In the genomic region with DNA sequence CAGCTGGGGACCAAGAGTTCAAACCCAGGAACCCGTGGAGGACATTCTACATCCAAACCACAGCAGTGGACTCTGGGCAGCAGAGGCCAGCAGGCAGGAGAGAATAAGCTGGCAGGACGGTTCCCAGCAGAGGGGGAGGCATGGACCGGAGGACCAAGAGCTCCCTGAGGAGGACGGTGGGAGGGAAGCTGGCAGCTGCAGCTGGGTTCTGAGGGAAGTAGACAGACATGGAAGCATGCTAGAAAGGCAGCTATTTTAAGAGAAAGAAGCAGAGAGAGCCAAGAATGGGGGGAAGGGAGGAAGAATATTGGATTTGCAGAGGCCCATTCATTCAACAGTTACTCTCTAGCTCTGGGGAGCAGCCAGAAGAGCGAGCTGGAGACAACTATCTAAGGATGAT, we compare ENCODE assay signal across 8 mouse cellular contexts. TPM values are rescaled to one million over a fixed set of nuclear protein-coding genes. Genes with fewer than 3 reads are reported as not detected.
DNase-seq lines count a peak whose midpoint lies in the region; ATAC-seq lines count a peak whose summit lies in the region.

No protein-coding gene starts in this region.

- peak overlapping the region; percentile 15; the same call in 1 of the 2 replicates for H3K27ac ChIP-seq in forebrain, embryonic 13.5 days
- no peak overlapping the region for H3K27ac ChIP-seq in forebrain, embryonic 10.5 days
- 0 out of 2 replicates have a peak overlapping the region, but pooled peaks have one; percentile 13 for H3K27ac ChIP-seq in neural tube, embryonic 13.5 days (replicated peaks)
- no peak overlapping the region; the same call in 1 of the 2 replicates for H3K27ac ChIP-seq in neural tube, embryonic 15.5 days (replicated peaks)

- DNase-seq in forebrain, embryonic 10.5 days (ENCODE audit: extremely low spot score, low spot score): no peak
- DNase-seq in left cerebral cortex, adult 18-20 months (ENCODE audit: low spot score in 2 of 2): peak; percentile 44 to 58
- peak; percentile 15 for DNase-seq in testis, postnatal 14 days (ENCODE audit: low spot score)
- DNase-seq in thymus, postnatal 10 days (ENCODE audit: low spot score in 2 of 2): no peak
- DNase-seq in adrenal gland, adult 2 months: no peak

- peaks cover 19% of the 10 kb centered on the region for H3K27me3 ChIP-seq in forebrain, embryonic 13.5 days
- peaks cover 31% of the 10 kb centered on the region for H3K27me3 ChIP-seq in forebrain, embryonic 10.5 days (ENCODE audit: poor library complexity, severe bottlenecking)
- H3K27me3 ChIP-seq in neural tube, embryonic 13.5 days: peaks cover 1% of the 10 kb centered on the region; the same call in 1 of the 2 replicates
- no peaks in the 10 kb centered on the region for H3K27me3 ChIP-seq in neural tube, embryonic 15.5 days (replicated peaks)

- WGBS in forebrain, embryonic 13.5 days: 49% methylated on average over 5 of the region's 5 CpGs
- whole genome bisulfite sequencing in forebrain, embryonic 10.5 days: 83% methylated on average over 5 of the region's 5 CpGs
- 54% methylated on average over 5 of the region's 5 CpGs for WGBS in neural tube, embryonic 13.5 days
- WGBS in neural tube, embryonic 15.5 days: 41% methylated on average over 5 of the region's 5 CpGs

- peaks cover 37% of the 10 kb centered on the region for H3K4me1 ChIP-seq in forebrain, embryonic 13.5 days
- H3K4me1 ChIP-seq in forebrain, embryonic 10.5 days: peaks cover 32% of the 10 kb centered on the region
- H3K4me1 ChIP-seq in neural tube, embryonic 13.5 days (replicated peaks): peaks cover 43% of the 10 kb centered on the region
- peaks cover 35% of the 10 kb centered on the region for H3K4me1 ChIP-seq in neural tube, embryonic 15.5 days

- no peaks in the 10 kb centered on the region for H3K9me3 ChIP-seq in forebrain, embryonic 13.5 days (replicated peaks)
- H3K9me3 ChIP-seq in forebrain, embryonic 10.5 days: no peaks in the 10 kb centered on the region
- no peaks in the 10 kb centered on the region for H3K9me3 ChIP-seq in neural tube, embryonic 13.5 days
- H3K9me3 ChIP-seq in neural tube, embryonic 15.5 days (replicated peaks): no peaks in the 10 kb centered on the region

- no peak overlapping the region for H3K4me2 ChIP-seq in forebrain, embryonic 13.5 days
- no peak overlapping the region for H3K4me2 ChIP-seq in neural tube, embryonic 13.5 days
- no peak overlapping the region for H3K4me2 ChIP-seq in neural tube, embryonic 15.5 days

- H3K4me3 ChIP-seq in forebrain, embryonic 13.5 days: no peak overlapping the region
- H3K4me3 ChIP-seq in forebrain, embryonic 10.5 days: no peak overlapping the region
- H3K4me3 ChIP-seq in neural tube, embryonic 13.5 days: no peak overlapping the region
- no peak overlapping the region for H3K4me3 ChIP-seq in neural tube, embryonic 15.5 days (replicated peaks)

- H3K36me3 ChIP-seq in forebrain, embryonic 13.5 days (ENCODE audit: poor library complexity, severe bottlenecking): no peaks in the 10 kb centered on the region
- H3K36me3 ChIP-seq in forebrain, embryonic 10.5 days (replicated peaks): no peaks in the 10 kb centered on the region
- no peaks in the 10 kb centered on the region for H3K36me3 ChIP-seq in neural tube, embryonic 13.5 days
- no peaks in the 10 kb centered on the region for H3K36me3 ChIP-seq in neural tube, embryonic 15.5 days

- no peak for ATAC-seq in forebrain, embryonic 13.5 days
- ATAC-seq in neural tube, embryonic 13.5 days (ENCODE audit: low read depth): no peak
- no peak for ATAC-seq in neural tube, embryonic 15.5 days (ENCODE audit: low FRiP score)

- H3K9ac ChIP-seq in forebrain, embryonic 13.5 days: no peak overlapping the region
- no peak overlapping the region for H3K9ac ChIP-seq in neural tube, embryonic 13.5 days
- H3K9ac ChIP-seq in neural tube, embryonic 15.5 days (replicated peaks): no peak overlapping the region

RNA-seq across cellular contexts. Expression of a gene that starts 47.1 kb away (rescaled TPM):
- 10.4 and 10.7 TPM in 2 replicates for polyA plus RNA-seq in forebrain, embryonic 13.5 days (2015; fragmentation: Nextera tagmentation; extraction: Ambion mirVana)
- 18.3 and 18.6 TPM in 2 replicates for polyA plus RNA-seq in forebrain, embryonic 10.5 days (2016; fragmentation: Nextera tagmentation; extraction: Ambion mirVana)
- polyA plus RNA-seq in neural tube, embryonic 13.5 days (2015; fragmentation: Nextera tagmentation; extraction: Ambion mirVana): 12.2 and 13.0 TPM in 2 replicates
- 11.7 and 12.7 TPM in 2 replicates for polyA plus RNA-seq in neural tube, embryonic 15.5 days (2015; fragmentation: Nextera tagmentation; extraction: Ambion mirVana)
- total RNA-seq in left cerebral cortex, adult 18-20 months (2021): 1 to 10 TPM; 6.4 to 6.6 TPM
- 10 to 100 TPM; 50.2 to 54.5 TPM for total RNA-seq in adrenal gland, adult 2 months (2021)
- polyA plus RNA-seq in adrenal gland, adult 2 months (2012; rRNA removed): 23.7 and 33.8 TPM in 2 replicates

Comparison
In these comparisons a context has a peak if more than half of its experiments do, and no peak if none do; other contexts are left out.
1. H3K27ac ChIP-seq: peak in forebrain, embryonic 13.5 days (single experiment) and neural tube, embryonic 13.5 days (single experiment); none in forebrain, embryonic 10.5 days (single experiment) and neural tube, embryonic 15.5 days (single experiment).
2. DNase-seq: peak in left cerebral cortex, adult 18-20 months (2 of 2) and testis, postnatal 14 days (single experiment); none in forebrain, embryonic 10.5 days (single experiment), thymus, postnatal 10 days (0 of 2) and adrenal gland, adult 2 months (single experiment).